Mouse (Mus musculus) embryonic facial prominence, embryonic 14.5 days (tissue): ENCODE measurements at regions not wholly inside any gene's neighbourhood (a gene's known extent, or its start where the extent isn't known, plus 50 kb on each side); places are given as distances from the start of the nearest gene placed in this dataset.

Source experiments
- ATAC-seq: fragments of 200-750 bp; cut with Nextera tagmentation; 2 replicates; pipeline ENCODE4 v1.8.0; 2017; ENCODE audit warnings: low read depth, moderate number of reproducible peaks, moderate TSS enrichment
- DNase-seq: peaks from one replicate; pipeline ENCODE4 v3.0.0-alpha.2; 2015; ENCODE audit warnings: low spot score
- H3K27ac ChIP-seq: fragments of 300-500 bp; sonication (generic); replicated peaks from 2 replicates; pipeline ENCODE4 v1.5.1; 2014; ENCODE audit warnings: low read depth, mild to moderate bottlenecking, low read length, moderate library complexity
- H3K27me3 ChIP-seq: fragments of 300-500 bp; sonication (generic); replicated peaks from 2 replicates; pipeline ENCODE4 v1.6.1; 2014; ENCODE audit warnings: low read length; ENCODE audit not compliant: control insufficient read depth, insufficient read depth
- H3K36me3 ChIP-seq: fragments of 300-500 bp; sonication (generic); 2 replicates; pipeline ENCODE4 v1.6.1; 2014; ENCODE audit warnings: low read length, mixed read lengths; ENCODE audit not compliant: control insufficient read depth, insufficient read depth
- H3K4me1 ChIP-seq: fragments of 300-500 bp; sonication (generic); 2 replicates; pipeline ENCODE4 v1.6.1; 2014; ENCODE audit warnings: antibody characterized with exemption, low read length; ENCODE audit not compliant: control insufficient read depth, insufficient read depth
- H3K4me2 ChIP-seq: fragments of 300-500 bp; sonication (generic); 2 replicates; pipeline ENCODE4 v1.6.1; 2014; ENCODE audit warnings: low read depth, mild to moderate bottlenecking, low read length, moderate library complexity, mixed read lengths
- H3K4me3 ChIP-seq: fragments of 300-500 bp; sonication (generic); 2 replicates; pipeline ENCODE4 v1.5.1; 2014; ENCODE audit warnings: low read depth, mild to moderate bottlenecking, low read length
- H3K9ac ChIP-seq: fragments of 300-500 bp; sonication (generic); 2 replicates; pipeline ENCODE4 v1.6.1; 2014; ENCODE audit warnings: low read depth, mild to moderate bottlenecking, low read length, moderate library complexity, mixed read lengths
- H3K9me3 ChIP-seq: fragments of 300-500 bp; sonication (generic); 2 replicates; pipeline ENCODE4 v1.6.1; 2016; ENCODE audit warnings: low read length; ENCODE audit not compliant: control insufficient read depth
- WGBS: fragments of 180-500 bp; shearing (Covaris S2); extraction: QIAGEN DNeasy Blood & Tissue Kit; methylation state at CpG from one replicate; pipeline ENCODE4 v1.1.7; 2014; 5-methylcytosine and 5-hydroxymethylcytosine counted together

GRCm38 (mm10) chrX:131460631-131461030, 1711.1 kb downstream of the Diaph2 start:
- H3K9ac ChIP-seq, result no peak overlapping the region
- H3K9me3 ChIP-seq, result no peaks in the 10 kb centered on the region
- no peaks in the 10 kb centered on the region for H3K4me1 ChIP-seq
- H3K27ac ChIP-seq, result no peak overlapping the region
- no peaks in the 10 kb centered on the region for H3K27me3 ChIP-seq
- no peak for ATAC-seq
- no peak overlapping the region for H3K4me3 ChIP-seq
- H3K4me2 ChIP-seq, result no peak overlapping the region
- no peaks in the 10 kb centered on the region for H3K36me3 ChIP-seq
- DNase-seq, result no peak

GRCm38 (mm10) chrX:131489314-131489713, 1739.8 kb downstream of the Diaph2 start:
- Histone ChIP-seq H3K4me1 (no peaks in the 10 kb centered on the region), H3K4me2 (no peak overlapping the region), H3K4me3 (no peak overlapping the region), H3K27ac (no peak overlapping the region), H3K27me3 (no peaks in the 10 kb centered on the region), H3K36me3 (no peaks in the 10 kb centered on the region), H3K9ac (no peak overlapping the region), H3K9me3 (no peaks in the 10 kb centered on the region)
- ATAC-seq (no peak), DNase-seq (no peak)
- WGBS, result 74% methylated on average over 3 of the region's 3 CpGs

GRCm38 (mm10) chrX:131501409-131501808, 1751.9 kb downstream of the Diaph2 start:
- no peak overlapping the region for H3K9ac ChIP-seq
- no peaks in the 10 kb centered on the region for H3K9me3 ChIP-seq
- H3K27ac ChIP-seq, result no peak overlapping the region
- H3K27me3 ChIP-seq, result no peaks in the 10 kb centered on the region
- no peaks in the 10 kb centered on the region for H3K36me3 ChIP-seq
- no peak for DNase-seq
- WGBS, result 77% methylated on average over 1 of the region's 1 CpGs
- ATAC-seq, result no peak
- H3K4me2 ChIP-seq, result no peak overlapping the region
- H3K4me1 ChIP-seq, result no peaks in the 10 kb centered on the region
- no peak overlapping the region for H3K4me3 ChIP-seq

DNA sequence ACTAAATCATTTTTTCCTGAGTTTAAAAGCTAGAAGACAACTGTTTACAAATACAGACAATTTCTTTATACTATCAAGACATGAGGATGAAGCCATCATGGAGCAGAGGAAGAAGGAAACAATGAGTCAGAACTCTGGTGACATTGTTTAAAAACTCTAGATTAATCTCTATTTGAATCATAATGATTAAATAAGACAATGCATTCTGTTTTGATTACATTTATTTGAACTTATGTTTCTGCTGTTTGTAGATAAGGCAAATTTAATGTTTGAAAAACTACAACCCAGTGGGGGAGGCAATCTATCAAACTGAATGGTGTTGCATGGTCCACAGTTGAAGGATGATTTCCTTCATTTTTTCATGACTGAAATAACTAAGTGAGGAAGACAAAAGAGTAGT, 1757.3 kb downstream of the Diaph2 start:
- Histone ChIP-seq H3K36me3 (no peaks in the 10 kb centered on the region), H3K9ac (no peak overlapping the region), H3K27me3 (no peaks in the 10 kb centered on the region), H3K4me1 (no peaks in the 10 kb centered on the region), H3K27ac (no peak overlapping the region), H3K9me3 (no peaks in the 10 kb centered on the region), H3K4me2 (no peak overlapping the region), H3K4me3 (no peak overlapping the region)
- DNase-seq (no peak), ATAC-seq (no peak)
